Mouse (Mus musculus): ENCODE results near the gene Mpst.

Gene Mpst

DNA sequence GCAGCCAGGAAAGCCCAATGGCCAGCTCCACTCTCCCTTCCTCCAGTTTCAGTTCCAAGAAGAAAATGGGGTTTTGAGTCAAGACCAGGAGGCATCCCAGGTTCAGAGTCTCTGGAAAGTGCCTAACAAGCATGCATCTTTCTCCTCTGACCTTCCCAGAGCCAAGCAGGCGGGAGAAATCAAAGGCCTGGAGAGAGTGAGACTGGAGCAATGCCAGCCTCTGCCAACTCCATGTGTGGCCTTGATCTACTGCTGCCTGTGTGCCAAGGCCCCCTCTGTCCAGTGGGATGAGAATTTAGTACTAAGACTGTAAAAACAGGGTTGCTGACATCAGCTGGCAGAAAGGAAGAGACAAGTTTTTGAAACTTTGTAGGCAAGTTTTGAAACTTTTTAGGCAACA is 2.3 kb upstream of the Mpst start:
- CTCF ChIA-PET, result no interaction called here

DNA sequence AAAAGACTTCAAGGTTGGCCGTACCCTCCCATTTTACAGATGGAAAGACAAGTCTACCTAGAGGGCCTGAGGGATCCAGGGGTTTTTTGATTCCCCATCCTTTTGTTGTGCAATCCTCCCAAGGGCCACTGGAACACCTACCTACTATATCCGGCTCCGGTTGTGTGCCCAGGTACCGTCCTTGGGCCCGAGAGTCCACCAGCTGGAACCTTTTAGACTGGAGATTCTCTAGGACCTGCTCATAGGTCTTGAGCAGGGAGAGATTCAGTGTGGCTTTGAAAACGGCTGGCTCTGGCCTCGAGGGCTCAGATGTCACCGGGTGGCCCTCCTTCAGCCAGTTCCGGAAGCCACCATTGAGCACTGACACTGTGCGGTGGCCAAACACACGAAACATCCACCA is 1.1 kb upstream of the Mpst start:
- CTCF ChIA-PET, result no interaction called here

DNA sequence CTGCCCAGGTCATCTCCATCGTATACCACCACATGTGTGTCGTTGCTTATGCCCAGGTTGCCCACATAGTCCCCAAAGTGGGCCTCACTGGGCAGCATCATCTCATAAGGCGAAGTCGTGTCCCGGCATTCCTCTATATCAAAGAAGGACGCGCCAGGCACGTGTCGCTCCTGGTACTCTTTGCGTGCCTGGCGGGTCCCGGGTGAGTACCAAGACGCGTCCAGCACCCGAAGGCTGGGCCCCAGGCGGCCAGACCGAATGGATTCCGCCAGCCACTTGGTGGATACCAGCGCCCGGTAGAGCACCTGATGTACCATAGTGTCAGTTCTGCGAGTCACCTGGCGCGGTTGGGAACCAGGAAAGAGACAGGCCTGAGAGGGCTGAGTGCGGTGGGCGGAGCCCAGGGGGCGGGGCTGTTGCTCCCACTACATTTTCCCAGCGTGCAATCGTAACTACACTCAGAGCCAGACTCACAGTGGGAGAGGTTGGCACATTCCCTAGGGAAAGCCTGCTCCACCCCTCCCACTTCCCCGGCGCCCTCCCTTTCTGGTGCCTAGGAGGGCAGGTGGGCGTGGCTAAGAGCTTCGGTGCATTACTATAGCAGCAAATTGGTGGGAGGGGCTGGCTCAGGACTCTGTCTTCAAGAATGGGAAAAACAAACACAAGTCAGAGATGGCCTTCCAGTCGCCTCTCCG is 552 bp upstream of the Mpst start, which contains the start of gene Tst:
Tst (minus strand) TSS at position 391 of the 695 bp plus-strand sequence.
- CTCF ChIA-PET, result no interaction called here

DNA sequence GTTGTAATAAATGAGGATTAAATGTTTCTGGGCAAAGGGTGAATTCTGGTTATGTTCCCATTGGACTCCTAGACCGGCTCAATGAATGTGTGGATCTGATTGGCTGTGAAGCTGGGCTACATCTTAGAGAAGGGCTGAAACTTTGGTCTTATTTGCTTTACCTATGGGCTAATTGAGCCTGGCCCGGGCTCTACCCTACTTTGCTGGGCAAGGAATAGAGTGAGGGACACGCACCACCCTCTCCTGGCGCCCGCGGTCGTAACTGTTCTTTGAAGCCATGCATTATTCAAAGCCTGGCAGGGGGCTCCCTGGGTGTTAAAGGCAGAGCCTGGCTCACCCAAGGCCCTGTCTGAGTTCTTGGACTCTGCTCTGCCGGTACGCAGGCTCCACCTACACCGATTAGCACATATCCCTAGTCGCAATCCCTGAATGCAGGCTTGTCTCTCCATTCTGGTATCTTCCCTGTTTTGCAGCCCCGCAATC is 3.4 kb downstream of the Mpst start:
- CTCF ChIA-PET, result no interaction called here

DNA sequence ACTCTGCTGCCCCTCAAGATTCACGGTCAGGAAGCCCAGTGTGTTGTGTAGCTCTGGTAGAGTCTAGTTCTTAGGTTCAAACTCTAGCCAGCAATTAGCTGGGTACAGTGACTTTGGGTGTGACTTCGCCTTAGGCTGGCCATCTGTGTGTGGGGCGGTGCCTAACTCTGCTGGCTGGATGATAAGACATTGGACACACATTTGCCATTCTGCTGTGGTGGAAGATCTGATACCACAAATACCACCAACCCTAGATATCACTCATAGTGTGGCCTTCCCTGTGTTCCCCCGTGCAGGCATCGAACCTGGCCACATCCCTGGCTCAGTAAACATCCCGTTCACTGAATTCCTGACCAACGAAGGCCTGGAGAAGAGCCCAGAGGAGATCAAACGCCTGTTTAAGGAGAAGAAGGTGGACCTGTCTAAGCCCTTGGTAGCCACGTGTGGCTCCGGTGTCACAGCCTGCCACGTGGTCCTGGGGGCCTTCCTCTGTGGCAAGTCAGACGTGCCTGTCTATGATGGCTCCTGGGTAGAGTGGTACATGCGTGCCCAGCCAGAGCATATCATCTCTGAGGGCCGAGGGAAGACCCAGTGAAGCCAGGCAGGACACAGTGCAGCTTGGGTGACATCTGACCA is 7.0 kb downstream of the Mpst start:
- CTCF ChIA-PET, result no interaction called here

DNA sequence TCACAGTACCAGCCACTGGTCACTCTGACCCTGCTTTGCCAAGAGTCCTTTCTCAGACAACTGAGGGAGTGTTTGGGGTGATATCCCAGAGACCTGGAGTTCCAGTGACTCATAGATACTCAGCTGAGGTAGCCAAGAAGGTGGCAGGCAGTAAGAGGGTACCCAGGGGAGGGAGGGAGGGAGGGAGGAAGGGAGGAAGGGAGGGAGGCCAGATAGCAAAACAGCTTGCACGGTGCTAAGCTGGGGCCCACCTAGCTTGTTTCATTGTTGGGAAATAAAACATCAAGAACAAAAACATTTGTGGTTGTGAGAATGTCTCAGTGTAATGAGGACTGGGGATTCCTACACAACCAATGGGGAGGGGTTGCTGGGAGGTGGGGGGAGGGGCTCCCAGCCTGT is 7.5 kb downstream of the Mpst start:
- CTCF ChIA-PET, result no interaction called here

DNA sequence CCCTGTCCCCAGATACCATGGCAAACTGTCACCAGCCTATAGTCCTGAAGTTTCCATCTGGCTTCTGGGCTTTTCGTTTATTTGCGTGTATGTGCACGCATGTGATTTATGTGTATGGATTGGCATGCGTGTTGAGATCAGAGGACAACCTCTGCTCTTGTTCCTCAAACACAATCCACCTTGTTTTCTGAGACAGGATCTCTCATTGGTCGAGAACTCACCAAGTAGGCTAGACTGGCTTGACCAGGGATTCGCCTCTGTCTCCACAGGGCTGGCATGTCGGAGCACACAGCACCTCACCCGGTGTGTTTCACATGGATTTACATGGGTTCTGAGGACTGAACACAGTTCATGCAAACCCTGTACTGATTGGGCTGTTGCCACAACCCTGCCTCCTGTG is 7.9 kb downstream of the Mpst start:
- CTCF ChIA-PET, result no interaction called here

DNA sequence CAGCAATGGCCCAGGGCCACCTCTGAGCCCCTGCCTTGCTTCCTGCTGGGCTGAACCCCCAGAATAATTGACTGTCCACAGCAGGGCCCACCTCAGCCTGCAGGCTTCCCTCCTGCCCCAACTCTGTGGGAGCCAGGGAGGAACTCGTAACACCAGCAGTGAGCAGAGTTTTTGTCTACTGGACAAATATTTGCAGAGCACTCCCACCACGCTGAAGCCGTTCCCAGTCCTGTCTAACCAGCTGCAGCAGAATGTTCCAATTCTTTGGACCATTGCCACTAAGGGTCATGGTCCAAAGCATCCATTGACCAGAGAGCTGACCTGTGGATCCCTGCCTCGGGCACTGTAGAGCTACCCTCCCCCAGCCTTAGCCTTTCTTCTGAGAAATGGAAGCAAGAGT is 10.7 kb downstream of the Mpst start:
- CTCF ChIA-PET, result no interaction called here

DNA sequence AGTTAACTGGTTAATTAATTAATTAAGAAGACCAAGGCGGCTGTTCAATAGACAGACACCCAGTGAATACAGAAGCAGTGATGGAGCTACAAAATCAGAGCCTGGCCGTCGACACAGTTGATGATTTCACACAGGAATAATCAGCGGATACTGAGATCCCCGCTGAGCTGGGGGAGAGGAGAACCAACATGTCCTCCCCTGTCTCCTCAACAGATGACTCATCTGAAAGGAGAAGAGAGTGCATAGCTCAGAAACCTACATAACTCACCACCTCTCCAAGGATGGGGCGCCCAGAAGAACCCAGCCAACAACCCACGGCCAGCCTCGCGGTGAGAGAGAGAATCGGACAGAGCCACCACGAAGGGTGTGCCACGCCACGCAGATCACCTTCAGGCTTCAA is 14.2 kb downstream of the Mpst start:
- CTCF ChIA-PET, result no interaction called here

DNA sequence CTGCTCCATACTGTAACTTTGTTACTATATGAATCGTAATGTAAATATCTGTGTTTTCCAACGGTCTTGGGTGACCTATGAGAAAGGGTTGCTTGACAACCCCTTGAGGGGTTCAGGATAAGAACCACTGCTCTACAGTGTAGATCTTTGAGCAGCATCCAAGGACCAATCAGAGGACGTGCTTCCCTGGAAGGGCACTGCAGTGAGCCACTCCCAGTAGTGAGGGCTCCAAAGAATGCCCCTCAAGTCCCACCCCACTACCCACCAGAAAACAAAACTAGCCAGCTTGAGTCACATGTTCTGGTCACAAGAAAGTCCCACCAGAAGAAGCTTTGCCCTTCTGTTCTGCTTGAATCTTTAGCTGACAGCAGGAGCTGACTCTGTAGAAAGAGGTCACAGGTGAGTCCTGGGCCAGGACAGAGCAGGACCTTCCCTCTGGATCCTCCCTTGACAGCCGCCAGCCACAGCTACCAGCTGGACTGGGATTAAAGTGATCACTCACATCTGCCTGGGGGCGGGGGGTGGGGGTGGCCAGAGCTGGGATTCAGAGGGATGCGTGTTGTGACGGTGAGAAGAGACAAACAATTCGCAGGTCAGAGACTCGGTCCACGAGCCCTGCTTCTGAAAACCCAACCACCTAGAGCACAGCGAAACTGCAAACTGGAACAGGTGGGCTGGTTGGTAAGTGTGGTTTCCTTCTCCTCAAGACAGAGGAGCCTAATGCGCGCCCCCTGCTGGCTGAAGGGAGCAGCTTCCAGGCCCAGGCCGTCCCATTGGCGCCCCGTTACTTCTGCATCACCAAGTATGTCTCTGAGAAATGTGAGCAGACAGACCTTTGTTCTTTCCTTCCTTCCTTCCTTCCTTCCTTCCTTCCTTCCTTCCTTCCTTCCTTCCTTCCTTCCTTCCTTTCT is 16.1 kb downstream of the Mpst start:
- CTCF ChIA-PET, result interaction anchor here (0.6 kb wide), 1 partner anchor 98 kb away, joined by 3 read pairs; no protein-coding TSS in a partner anchor

DNA sequence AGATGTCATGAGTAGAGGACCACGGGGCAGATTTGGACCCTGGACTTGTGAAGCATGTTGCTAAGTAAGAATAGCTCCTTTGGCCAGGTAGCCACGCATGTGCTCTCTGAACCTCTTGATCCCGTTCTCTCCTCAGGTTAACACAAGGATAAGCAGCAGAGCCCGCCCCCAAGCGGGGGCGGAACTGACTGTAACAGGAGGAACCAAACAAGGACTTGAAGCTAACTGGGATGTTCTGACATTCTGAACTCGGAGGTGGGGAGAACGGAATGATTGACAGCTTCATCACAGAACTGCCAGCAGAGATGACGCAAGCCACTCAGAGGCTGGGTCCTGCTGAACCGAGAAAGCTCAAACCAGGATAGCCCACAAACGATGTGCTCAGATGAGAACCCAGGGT is 18.3 kb downstream of the Mpst start:
- CTCF ChIA-PET, result no interaction called here

DNA sequence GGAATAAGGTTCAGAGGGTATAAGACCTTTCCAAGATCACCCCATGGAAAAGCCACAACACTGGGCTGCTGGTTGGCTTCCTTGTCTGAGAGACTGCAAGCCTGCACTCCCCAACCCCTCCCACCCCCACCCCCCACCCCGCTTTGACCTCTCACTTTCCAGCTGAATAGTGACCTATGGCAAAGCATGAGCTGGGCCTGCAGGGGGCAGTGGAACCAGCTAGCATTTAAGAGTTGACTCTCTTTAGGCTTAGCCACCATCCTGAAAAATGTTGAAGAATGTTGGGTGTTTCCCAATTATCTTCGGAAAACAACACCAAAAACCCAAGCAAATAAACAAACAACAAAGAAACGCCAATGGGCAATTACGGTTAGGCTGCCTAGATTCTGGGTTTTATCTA is 19.0 kb downstream of the Mpst start:
- CTCF ChIA-PET, result interaction anchor here (0.6 kb wide), 1 partner anchor 179 kb away, joined by 3 read pairs; no protein-coding TSS in a partner anchor

DNA sequence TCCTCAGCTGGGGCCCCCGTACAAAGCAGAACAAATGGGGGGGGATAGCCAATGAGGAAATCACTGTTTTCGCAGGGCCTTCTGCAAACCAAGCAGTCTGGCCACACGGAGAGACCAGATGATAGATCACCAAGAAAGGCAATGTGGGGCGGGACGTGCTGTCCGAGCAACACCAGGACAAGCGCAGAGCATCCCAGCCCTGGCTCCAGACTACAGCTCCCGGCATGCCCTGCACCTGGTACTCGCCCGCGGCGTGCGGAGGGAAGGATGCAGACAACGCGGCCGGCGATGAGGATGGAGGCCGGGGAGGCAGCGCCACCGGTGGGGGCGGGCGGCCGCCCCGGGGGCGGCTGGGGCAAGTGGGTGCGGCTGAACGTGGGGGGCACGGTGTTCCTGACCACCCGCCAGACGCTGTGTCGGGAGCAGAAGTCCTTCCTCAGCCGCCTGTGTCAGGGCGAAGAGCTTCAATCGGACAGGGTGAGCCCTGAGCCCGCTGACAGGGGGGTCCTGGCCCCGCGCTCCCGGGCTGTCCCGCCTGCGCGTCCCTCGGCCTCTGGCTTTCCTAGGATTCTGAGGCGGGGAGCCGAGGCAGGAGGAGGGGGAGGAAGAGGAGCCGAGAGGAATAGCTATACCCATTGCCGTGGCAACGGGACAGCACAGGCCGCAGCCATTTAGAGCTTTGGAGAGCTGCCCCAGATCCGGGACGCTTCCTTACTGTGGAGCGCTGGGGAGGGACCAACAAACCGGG is 22.3 kb downstream of the Mpst start, which contains the start of gene Kctd17:
Kctd17 (plus strand) TSS at position 174 of the 748 bp plus-strand sequence.
- CTCF ChIA-PET, result interaction anchor here (0.6 kb wide), 1 partner anchor 131 kb away, joined by 10 read pairs; no protein-coding TSS in a partner anchor

DNA sequence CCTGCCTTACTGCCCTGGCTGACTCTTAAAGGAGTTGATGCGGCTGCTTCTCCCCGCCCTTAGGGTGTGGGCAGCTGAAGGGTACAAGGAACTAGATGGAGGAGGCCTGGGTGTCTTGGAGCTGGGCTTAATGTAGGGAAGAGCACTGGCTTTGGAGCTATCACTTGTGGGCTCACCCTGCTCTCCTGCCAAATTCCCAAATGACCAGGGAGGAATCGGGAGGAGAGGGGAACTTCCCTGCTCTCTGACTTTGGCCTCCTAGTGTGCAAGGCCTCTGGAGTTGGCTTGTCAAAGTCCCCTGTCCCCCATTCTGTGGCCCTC is 22.9 kb downstream of the Mpst start:
- CTCF ChIA-PET, result no interaction called here

DNA sequence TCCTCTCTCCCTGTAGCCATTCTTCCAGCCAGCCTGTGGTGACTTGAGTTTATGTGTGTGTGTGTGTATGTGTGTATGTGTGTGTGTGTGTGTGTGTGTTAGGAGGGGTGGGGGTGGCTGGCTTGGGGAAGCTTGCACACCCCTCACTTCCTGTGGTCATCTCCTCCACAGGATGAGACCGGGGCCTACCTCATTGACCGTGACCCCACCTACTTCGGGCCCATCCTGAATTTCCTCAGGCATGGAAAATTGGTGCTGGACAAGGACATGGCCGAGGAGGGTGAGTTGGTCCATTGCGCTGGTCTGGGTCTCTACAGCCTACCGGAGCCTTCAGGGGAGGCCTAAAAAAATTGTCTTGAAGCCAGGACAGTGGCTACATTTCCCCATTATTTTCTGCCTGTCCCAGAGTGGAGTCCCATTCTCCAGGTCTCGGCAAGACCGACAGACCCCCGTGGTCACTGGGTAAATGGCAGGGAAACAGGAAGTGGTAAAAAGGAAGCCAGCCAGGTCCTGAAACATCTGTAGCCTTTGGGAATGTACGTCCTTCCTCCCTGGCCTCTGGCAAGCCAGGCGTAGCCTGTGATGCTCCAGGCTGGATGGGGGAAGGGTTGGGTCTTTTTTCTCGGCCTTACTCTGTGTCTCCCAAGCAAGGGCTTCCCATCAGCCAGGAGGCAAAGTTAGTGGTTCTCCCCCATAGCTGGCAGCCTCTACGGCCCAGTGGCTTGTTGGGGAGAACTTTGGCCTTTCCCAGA is 23.8 kb downstream of the Mpst start:
- CTCF ChIA-PET, result no interaction called here

DNA sequence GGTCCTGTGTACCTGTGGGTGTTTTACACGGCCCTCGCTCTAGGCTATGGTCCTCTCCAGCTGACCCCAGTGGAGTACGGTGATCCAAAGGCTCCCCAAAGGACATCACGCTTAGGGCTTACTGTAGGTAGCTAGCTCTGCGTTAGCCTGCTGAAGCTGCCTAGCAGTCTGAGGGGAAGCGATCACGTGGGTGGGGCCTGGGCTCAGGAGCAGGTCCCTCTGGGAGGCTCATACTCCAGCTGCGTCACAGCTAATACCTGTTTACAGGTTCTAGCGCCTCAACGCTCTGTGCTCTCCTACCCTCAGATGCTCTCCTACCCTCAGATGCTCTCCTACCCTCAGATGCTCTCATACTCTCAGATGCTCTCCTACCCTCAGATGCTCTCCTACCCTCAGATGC is 24.7 kb downstream of the Mpst start:
- CTCF ChIA-PET, result no interaction called here

DNA sequence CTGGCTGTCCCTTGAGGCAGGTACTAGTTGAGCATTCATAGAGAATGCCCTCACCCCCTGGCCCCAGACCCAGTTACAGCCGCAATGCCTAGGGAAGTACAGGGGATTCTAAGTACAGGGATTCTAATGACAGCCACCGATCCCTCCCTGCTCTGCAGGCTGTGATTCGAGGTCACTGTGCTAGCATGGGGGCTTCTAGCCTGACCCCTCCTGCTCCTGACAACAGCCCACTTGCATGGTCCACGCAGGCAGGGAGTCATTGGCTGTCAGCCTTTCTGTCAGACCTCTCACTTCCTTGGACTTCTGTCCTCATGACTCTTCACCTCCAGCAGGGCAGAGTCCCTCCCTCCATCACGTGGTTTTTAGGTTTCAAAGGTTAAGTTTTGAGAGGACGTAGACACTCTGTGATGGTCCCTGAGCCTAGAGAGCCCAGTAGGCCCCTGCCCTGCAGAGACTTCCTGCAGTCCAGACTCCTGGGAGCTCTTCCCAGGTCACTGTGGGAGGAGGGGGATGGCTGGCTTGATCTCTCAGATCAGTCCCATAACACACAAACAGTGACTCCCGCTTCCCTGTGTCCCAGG is 25.4 kb downstream of the Mpst start:
- CTCF ChIA-PET, result no interaction called here

DNA sequence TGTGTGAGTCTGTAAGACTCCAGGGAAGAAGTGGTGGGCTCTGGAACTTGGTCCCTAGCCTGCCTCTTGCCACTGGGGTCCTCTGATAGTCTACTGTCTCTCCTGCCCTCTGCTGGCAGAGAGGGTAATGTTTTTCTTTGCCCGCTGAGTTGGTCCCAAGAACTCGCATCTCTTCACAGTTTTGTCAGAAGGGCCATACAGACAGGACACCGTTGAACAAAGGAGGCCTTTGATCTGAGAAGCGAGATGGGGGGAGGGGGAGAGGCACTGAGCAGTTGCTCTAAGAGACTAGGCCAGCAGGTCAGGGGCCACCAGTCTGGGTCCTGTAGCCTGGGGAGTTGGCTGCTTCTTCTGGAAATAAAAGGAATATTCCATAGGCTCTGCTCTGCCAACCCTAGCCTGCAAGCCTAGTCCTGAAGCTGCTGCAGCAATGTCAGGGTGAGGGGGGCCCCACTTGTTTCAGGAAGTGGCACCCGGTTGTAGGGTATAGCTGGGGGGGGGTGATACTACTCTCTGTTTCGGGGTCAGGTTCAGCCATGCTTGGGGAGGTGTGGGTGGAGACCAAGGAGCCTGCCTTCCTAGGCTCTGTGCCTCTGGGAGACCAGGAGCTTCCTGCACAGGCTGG is 28.8 kb downstream of the Mpst start:
- CTCF ChIA-PET, result interaction anchor here (0.6 kb wide), 1 partner anchor 254 kb away, joined by 8 read pairs; no protein-coding TSS in a partner anchor

DNA sequence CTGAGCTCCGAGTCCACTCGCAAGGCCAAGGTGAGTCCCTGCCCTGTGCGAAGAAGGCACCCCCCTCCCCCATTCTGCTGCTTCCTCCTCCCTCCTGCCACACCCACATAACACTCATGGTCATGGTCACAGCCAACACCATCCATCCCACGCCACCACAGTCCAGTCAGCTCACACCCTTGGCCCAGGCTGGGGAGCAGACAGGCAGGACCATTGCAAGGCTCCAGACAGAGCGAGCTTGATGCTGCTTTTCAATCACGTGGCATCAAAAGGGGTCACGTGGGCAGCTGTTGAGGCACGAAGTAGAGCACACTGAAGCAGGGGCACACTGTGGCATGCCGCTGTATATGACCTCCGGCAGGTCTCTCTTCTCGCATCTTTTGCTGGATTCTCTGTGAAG is 29.5 kb downstream of the Mpst start:
- CTCF ChIA-PET, result no interaction called here

All from spleen, embryonic (tissue).